Mouse (Mus musculus): ENCODE measurements around the gene Galk1. TPM values are rescaled to one million over a fixed set of nuclear protein-coding genes. Genes with fewer than 3 reads are reported as not detected.

The Galk1 gene
- polyA plus RNA-seq (2014; fragmentation: Nextera tagmentation; extraction: Ambion mirVana): 137 and 151 TPM in 2 replicates

- Histone ChIP-seq H3K27ac (ENCODE audit: low read depth, low read length) (peak within 1 kb of the TSS; percentile 91), H3K4me1 (ENCODE audit: control insufficient read depth, insufficient read depth, low read length) (peaks cover 11% of the 10 kb centered on the region), H3K36me3 (ENCODE audit: control insufficient read depth, insufficient read depth, low read length) (peaks cover 10% of the 10 kb centered on the region; the same call in 1 of the 2 replicates), H3K9ac (ENCODE audit: low read depth, low read length) (peak within 1 kb of the TSS; percentile 87), H3K9me3 (replicated peaks; ENCODE audit: control insufficient read depth, low read length) (no peaks in the 10 kb centered on the region), H3K4me2 (peak within 1 kb of the TSS; percentile 75), H3K4me3 (ENCODE audit: low read depth, low read length) (peak within 1 kb of the TSS; percentile 67), H3K27me3 (ENCODE audit: control insufficient read depth, insufficient read depth, low read length) (no peaks in the 10 kb centered on the region)
- WGBS (ENCODE audit: insufficient replicate concordance): under 1% methylated on average over 54 of the region's 55 CpGs
- peak; percentile 87 for ATAC-seq (replicated peaks; ENCODE audit: insufficient number of reproducible peaks, low FRiP score, low TSS enrichment)
These were observed at the start of gene Galk1 for GRCm38 (mm10) chr11:116012262-116012947. TSS of gene Galk1 (minus strand) at chr11:116012719.

GRCm38 (mm10) chr11:116061641-116062415, 49.3 kb upstream of the Galk1 start:
- H3K4me2 ChIP-seq: no peak overlapping the region
- H3K9ac ChIP-seq (ENCODE audit: low read depth, low read length): no peak overlapping the region
- no peak for ATAC-seq (replicated peaks; ENCODE audit: insufficient number of reproducible peaks, low FRiP score, low TSS enrichment)
- no peaks in the 10 kb centered on the region for H3K27me3 ChIP-seq (ENCODE audit: control insufficient read depth, insufficient read depth, low read length)
- no peak overlapping the region for H3K27ac ChIP-seq (ENCODE audit: low read depth, low read length)
- WGBS (ENCODE audit: insufficient replicate concordance): 81% methylated on average over 13 of the region's 13 CpGs
- peaks cover 32% of the 10 kb centered on the region for H3K36me3 ChIP-seq (ENCODE audit: control insufficient read depth, insufficient read depth, low read length)
- H3K4me3 ChIP-seq (ENCODE audit: low read depth, low read length): no peak overlapping the region
- no peaks in the 10 kb centered on the region for H3K9me3 ChIP-seq (replicated peaks; ENCODE audit: control insufficient read depth, low read length)
- peaks cover 13% of the 10 kb centered on the region for H3K4me1 ChIP-seq (ENCODE audit: control insufficient read depth, insufficient read depth, low read length)

GRCm38 (mm10) chr11:116060596-116060995, 48.1 kb upstream of the Galk1 start:
- H3K4me2 ChIP-seq: no peak overlapping the region
- H3K36me3 ChIP-seq (ENCODE audit: control insufficient read depth, insufficient read depth, low read length): peaks cover 42% of the 10 kb centered on the region
- no peak overlapping the region for H3K9ac ChIP-seq (ENCODE audit: low read depth, low read length)
- H3K4me1 ChIP-seq (ENCODE audit: control insufficient read depth, insufficient read depth, low read length): peaks cover 19% of the 10 kb centered on the region
- no peak overlapping the region for H3K4me3 ChIP-seq (ENCODE audit: low read depth, low read length)
- H3K9me3 ChIP-seq (replicated peaks; ENCODE audit: control insufficient read depth, low read length): no peaks in the 10 kb centered on the region
- H3K27ac ChIP-seq (ENCODE audit: low read depth, low read length): no peak overlapping the region
- WGBS (ENCODE audit: insufficient replicate concordance): 89% methylated on average over 9 of the region's 9 CpGs
- H3K27me3 ChIP-seq (ENCODE audit: control insufficient read depth, insufficient read depth, low read length): no peaks in the 10 kb centered on the region
- no peak for ATAC-seq (replicated peaks; ENCODE audit: insufficient number of reproducible peaks, low FRiP score, low TSS enrichment)

GRCm38 (mm10) chr11:116059691-116060025, 47.1 kb upstream of the Galk1 start:
- Histone ChIP-seq H3K4me2 (no peak overlapping the region), H3K4me1 (ENCODE audit: control insufficient read depth, insufficient read depth, low read length) (peaks cover 19% of the 10 kb centered on the region), H3K27me3 (ENCODE audit: control insufficient read depth, insufficient read depth, low read length) (no peaks in the 10 kb centered on the region), H3K9me3 (replicated peaks; ENCODE audit: control insufficient read depth, low read length) (no peaks in the 10 kb centered on the region), H3K4me3 (ENCODE audit: low read depth, low read length) (no peak overlapping the region), H3K27ac (ENCODE audit: low read depth, low read length) (no peak overlapping the region), H3K36me3 (ENCODE audit: control insufficient read depth, insufficient read depth, low read length) (peaks cover 51% of the 10 kb centered on the region), H3K9ac (ENCODE audit: low read depth, low read length) (no peak overlapping the region)
- WGBS (ENCODE audit: insufficient replicate concordance): 95% methylated on average over 11 of the region's 11 CpGs
- ATAC-seq (replicated peaks; ENCODE audit: insufficient number of reproducible peaks, low FRiP score, low TSS enrichment): no peak

DNA sequence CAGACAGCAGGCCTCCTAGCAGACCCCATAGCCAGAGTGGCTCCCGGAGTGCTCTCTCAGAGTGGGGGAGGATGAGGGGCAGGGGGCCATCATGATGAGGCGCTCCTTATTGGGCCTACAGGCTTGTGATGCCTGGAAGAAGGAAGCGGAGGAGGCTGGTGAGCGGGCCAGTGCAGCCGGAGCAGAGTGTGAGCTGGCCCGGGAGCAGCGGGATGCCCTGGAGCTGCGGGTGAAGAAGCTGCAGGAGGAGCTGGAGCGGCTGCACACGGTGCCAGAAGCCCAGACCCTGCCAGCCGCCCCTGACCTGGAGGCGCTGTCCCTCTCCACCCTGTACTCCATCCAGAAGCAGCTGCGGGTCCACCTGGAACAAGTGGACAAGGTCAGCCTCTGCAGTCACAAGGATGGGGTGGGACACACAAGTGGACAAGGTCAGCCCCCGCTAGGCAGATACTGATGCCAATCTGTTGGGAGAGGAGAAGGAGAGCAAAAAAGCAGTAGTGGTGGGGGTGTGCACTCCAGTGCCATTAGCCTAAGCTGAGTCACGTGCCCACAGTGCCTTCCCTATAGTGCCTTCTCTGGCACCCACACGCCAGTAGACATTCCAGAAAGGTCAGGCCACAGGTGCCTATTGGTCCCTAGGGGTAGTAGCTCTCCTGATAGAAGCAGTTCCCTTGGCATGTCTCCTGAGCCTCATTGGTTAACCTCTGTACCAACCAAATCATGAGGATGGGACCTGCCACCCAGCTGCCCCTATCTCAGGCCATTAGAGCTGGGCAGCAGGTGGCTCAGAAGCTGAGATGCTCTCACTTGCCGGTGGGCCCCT, 46.6 kb upstream of the Galk1 start:
- no peaks in the 10 kb centered on the region for H3K9me3 ChIP-seq (replicated peaks; ENCODE audit: control insufficient read depth, low read length)
- H3K9ac ChIP-seq (ENCODE audit: low read depth, low read length): no peak overlapping the region
- no peaks in the 10 kb centered on the region for H3K27me3 ChIP-seq (ENCODE audit: control insufficient read depth, insufficient read depth, low read length)
- ATAC-seq (replicated peaks; ENCODE audit: insufficient number of reproducible peaks, low FRiP score, low TSS enrichment): no peak
- WGBS (ENCODE audit: insufficient replicate concordance): 89% methylated on average over 17 of the region's 17 CpGs
- peaks cover 19% of the 10 kb centered on the region for H3K4me1 ChIP-seq (ENCODE audit: control insufficient read depth, insufficient read depth, low read length)
- H3K4me3 ChIP-seq (ENCODE audit: low read depth, low read length): no peak overlapping the region
- no peak overlapping the region for H3K4me2 ChIP-seq
- no peak overlapping the region for H3K27ac ChIP-seq (ENCODE audit: low read depth, low read length)
- peaks cover 57% of the 10 kb centered on the region for H3K36me3 ChIP-seq (ENCODE audit: control insufficient read depth, insufficient read depth, low read length)

GRCm38 (mm10) chr11:116058022-116058614, 45.6 kb upstream of the Galk1 start:
- H3K27ac ChIP-seq (ENCODE audit: low read depth, low read length): no peak overlapping the region
- no peak for ATAC-seq (replicated peaks; ENCODE audit: insufficient number of reproducible peaks, low FRiP score, low TSS enrichment)
- WGBS (ENCODE audit: insufficient replicate concordance): 73% methylated on average over 12 of the region's 12 CpGs
- peaks cover 64% of the 10 kb centered on the region for H3K36me3 ChIP-seq (ENCODE audit: control insufficient read depth, insufficient read depth, low read length)
- H3K27me3 ChIP-seq (ENCODE audit: control insufficient read depth, insufficient read depth, low read length): no peaks in the 10 kb centered on the region
- H3K4me1 ChIP-seq (ENCODE audit: control insufficient read depth, insufficient read depth, low read length): peaks cover 19% of the 10 kb centered on the region
- no peaks in the 10 kb centered on the region for H3K9me3 ChIP-seq (replicated peaks; ENCODE audit: control insufficient read depth, low read length)
- no peak overlapping the region for H3K9ac ChIP-seq (ENCODE audit: low read depth, low read length)
- no peak overlapping the region for H3K4me3 ChIP-seq (ENCODE audit: low read depth, low read length)
- H3K4me2 ChIP-seq: no peak overlapping the region

DNA sequence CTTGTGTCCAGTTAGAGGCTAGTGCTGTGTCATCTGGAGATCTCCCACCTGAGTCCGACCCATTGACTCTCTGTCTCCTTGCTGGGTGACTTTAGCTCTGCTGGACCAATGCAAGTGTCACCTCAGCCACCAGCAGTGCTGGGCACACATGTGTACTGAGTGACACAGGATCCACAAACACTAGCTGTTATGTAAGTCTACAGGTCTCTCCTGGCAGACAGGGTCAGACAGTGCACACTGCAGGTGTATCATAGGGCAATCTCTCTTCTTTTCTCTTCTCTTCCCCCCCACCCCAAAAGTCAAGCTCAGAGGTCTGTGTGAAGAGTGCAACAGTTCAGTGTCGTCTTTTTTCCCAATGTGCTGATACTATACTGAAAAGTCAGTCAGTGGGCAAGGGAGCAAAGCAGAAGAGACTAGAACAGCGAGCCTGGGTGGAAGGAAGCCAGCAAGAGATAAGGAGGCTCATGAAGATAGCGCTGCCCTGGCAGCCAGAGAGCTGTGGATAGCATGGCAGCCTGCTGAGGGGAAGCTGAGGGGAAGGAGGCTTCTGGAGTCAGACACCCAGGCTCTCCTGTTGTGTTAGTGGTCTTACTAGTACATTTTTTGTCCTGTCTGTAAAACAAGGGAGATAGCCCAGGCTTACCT, 44.8 kb upstream of the Galk1 start:
- Histone ChIP-seq H3K4me2 (no peak overlapping the region), H3K27me3 (ENCODE audit: control insufficient read depth, insufficient read depth, low read length) (no peaks in the 10 kb centered on the region), H3K4me3 (ENCODE audit: low read depth, low read length) (no peak overlapping the region), H3K36me3 (ENCODE audit: control insufficient read depth, insufficient read depth, low read length) (peaks cover 70% of the 10 kb centered on the region), H3K9ac (ENCODE audit: low read depth, low read length) (no peak overlapping the region), H3K27ac (ENCODE audit: low read depth, low read length) (peak overlapping the region; percentile 35; the same call in 1 of the 2 replicates), H3K9me3 (replicated peaks; ENCODE audit: control insufficient read depth, low read length) (no peaks in the 10 kb centered on the region), H3K4me1 (ENCODE audit: control insufficient read depth, insufficient read depth, low read length) (peaks cover 19% of the 10 kb centered on the region)
- 35% methylated on average over 4 of the region's 4 CpGs for WGBS (ENCODE audit: insufficient replicate concordance)
- ATAC-seq (replicated peaks; ENCODE audit: insufficient number of reproducible peaks, low FRiP score, low TSS enrichment): no peak

- 84% methylated on average over 11 of the region's 11 CpGs for WGBS (ENCODE audit: insufficient replicate concordance)
- ATAC-seq (replicated peaks; ENCODE audit: insufficient number of reproducible peaks, low FRiP score, low TSS enrichment): no peak
- Histone ChIP-seq H3K4me1 (ENCODE audit: control insufficient read depth, insufficient read depth, low read length) (peaks cover 19% of the 10 kb centered on the region), H3K36me3 (ENCODE audit: control insufficient read depth, insufficient read depth, low read length) (peaks cover 63% of the 10 kb centered on the region), H3K27me3 (ENCODE audit: control insufficient read depth, insufficient read depth, low read length) (no peaks in the 10 kb centered on the region), H3K9me3 (replicated peaks; ENCODE audit: control insufficient read depth, low read length) (no peaks in the 10 kb centered on the region), H3K9ac (ENCODE audit: low read depth, low read length) (no peak overlapping the region), H3K4me3 (ENCODE audit: low read depth, low read length) (no peak overlapping the region), H3K4me2 (no peak overlapping the region), H3K27ac (ENCODE audit: low read depth, low read length) (no peak overlapping the region)
These were observed 43.4 kb upstream of the Galk1 start for GRCm38 (mm10) chr11:116055873-116056272.

Data from heart, embryonic 11.5 days (tissue).